Mouse (Mus musculus): Measurements from ENCODE around the gene Acy3.

DNA sequence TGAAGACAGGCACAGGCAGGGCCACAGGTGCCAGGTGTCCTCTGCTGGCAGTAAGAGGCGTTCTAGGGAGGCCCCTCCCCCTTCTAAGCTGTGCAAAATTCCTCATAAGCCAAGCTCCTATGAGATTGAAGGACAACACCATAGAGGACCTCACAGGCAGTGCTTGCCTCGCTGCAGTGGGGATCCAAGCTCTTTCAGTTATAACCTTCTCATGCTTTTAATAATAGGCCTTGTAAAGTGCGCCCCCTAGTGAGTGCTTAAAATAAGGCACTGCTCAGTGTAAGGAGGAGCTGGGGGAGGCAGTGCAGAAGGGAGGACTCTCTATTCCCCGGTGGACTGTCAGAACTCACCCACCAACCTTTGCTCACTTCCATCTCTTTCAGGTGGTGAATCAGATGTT lies 6.1 kb upstream of the Acy3 start:
- TF ChIP-seq CTCF (IDR thresholded peaks at IDR 0.05; ENCODE audit: insufficient read depth, low read depth, low read length) (no peak), POLR2A (IDR thresholded peaks at IDR 0.05; ENCODE audit: insufficient read depth, low read depth, low read length) (no peak)
